Mouse (Mus musculus): ENCODE results near the gene Pgpep1. TPM values are rescaled to one million over a fixed set of nuclear protein-coding genes. Genes with fewer than 3 reads are reported as not detected.
A peak's percentile ranks its signal among the peaks of the same experiment; 100 is the strongest.

Pgpep1 gene
- total RNA-seq, 4 experiments from 2014 or later = 19.8 to 34.7 (median 23.3) TPM

DNA sequence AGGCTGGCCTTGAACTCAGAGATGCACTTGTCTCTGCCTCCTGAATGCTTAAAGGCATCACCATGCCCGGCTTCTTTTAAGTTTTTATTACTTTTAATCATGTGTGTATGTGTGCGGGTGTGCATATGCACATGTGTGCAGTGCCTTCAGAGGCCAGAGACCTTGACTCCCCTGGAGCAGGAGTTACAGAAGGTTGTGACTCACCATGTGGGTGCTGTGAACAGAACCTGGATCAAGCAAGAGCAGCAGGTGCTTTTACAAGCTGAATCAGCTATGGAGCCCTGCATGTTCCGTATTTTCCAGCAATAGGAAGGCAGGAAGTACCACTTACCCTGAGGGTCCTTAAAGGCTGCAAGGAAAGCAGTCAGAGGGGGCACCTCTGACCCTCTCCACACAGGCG, 31.0 kb upstream of the Pgpep1 start:
- DNase-seq (ENCODE audit: low spot score in 2 of 2) = no peak

GRCm38 (mm10) chr8:70689892-70690390, 29.8 kb upstream of the Pgpep1 start:
- no peak for DNase-seq (ENCODE audit: low spot score in 2 of 2)

DNA sequence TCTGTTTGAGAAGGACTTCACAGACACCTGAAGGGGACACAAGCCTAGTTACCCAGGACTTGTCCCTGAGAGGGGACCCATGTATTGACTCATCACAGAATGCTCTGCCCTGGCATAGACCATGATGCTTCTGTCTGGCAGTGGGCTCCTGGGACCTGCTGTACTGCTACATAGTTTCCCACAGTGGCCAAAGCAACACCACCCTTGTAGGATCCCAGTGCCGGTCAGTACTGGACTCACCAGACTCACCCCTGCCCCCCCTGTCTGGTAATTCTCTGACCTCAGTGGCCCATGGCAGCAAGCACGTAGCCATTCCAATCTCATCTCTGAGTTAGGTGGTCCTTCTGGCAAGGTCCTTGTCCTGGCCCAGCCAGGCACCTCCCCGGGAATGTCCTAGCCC, 27.9 kb upstream of the Pgpep1 start:
- no peak for DNase-seq (ENCODE audit: low spot score in 2 of 2)

DNA sequence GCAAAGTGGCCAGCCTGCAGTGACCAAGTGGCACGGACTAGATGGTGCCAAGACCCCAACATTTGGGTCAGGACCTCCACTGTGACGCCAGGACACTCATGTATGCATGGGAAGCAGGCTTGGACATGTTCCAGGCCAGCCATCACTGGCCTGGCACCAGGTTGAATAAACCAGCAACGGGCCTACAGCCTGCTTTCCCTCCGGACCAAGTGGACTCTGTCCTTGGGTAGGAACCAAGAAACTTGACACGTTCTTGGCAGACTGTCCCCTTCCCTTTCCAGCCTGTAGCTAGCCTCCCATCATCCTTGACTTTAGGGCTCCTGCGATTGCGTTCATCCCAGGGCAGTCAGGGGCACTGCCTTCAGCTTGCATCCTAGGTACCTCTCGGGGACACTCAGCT, 27.4 kb upstream of the Pgpep1 start:
- no peak for DNase-seq (ENCODE audit: low spot score in 2 of 2)

- peak; percentile 77 to 80 for DNase-seq (ENCODE audit: low spot score in 2 of 2)
Measured at GRCm38 (mm10) chr8:70684291-70684690, 24.1 kb upstream of the Pgpep1 start.

GRCm38 (mm10) chr8:70682692-70683091, 22.5 kb upstream of the Pgpep1 start:
- DNase-seq (ENCODE audit: low spot score in 2 of 2) = no peak

DNA sequence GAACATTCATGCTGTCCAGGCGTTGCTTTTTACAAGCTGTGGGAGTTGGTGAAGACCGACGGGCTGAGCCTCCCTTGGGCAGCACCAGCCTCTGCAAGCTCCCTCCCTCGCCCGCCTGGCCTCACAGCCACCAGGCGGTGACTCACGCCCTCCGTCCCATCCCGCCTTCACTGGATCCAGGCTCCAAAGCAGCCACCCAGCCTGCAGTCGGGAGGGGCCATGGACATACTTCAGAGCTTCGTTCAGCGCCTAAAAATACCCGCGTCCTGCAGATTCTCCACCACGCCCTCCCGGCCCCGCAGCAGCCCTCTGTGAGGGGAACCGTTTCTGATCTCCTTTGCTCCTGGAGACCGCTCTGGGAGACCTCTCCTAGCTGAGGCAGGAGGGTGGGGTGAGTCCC, 22.0 kb upstream of the Pgpep1 start:
- no peak for DNase-seq (ENCODE audit: low spot score in 2 of 2)

DNA sequence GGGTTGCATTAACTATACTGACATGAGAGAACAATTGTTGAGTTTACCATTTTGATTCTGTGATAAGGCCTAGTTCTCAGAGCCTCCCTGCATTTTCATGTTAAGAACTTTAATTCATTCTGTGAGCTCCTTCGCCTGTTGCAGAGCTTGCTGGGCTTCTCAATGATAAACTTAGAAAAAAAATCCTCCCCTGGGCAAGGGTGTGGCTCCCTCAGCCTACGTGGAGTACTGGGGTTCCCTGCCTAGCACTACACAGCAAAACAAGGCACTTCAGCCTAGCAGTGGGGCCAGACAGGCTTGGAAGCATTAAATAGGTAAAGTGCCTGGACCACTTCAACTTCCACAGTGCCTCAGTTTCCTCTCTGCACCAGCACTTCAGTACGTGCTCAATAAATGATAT, 21.2 kb upstream of the Pgpep1 start:
- DNase-seq (ENCODE audit: low spot score in 2 of 2) = no peak

GRCm38 (mm10) chr8:70680039-70680438, 19.9 kb upstream of the Pgpep1 start:
- DNase-seq (ENCODE audit: low spot score in 2 of 2) = no peak

DNA sequence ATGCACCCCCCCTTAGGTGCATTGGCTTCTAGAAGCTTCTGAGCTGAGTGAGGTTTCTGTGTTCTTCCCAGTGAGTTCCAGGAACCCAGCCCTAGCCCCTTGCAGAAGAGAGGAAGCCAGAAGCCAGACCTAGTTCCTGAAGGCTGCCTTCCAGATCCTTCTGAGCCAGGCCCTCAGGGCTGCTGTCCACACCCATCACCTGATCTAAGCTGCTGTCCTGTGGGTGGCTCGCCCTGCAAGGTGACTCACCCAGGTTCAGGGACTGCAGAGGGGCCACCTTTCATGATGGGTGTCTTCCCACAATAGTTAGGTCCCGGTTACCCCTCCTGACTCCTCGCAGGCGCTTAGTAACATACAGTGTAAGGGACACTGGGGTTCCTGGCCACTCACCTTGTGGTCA, 19.2 kb upstream of the Pgpep1 start:
- no peak for DNase-seq (ENCODE audit: low spot score in 2 of 2)

DNA sequence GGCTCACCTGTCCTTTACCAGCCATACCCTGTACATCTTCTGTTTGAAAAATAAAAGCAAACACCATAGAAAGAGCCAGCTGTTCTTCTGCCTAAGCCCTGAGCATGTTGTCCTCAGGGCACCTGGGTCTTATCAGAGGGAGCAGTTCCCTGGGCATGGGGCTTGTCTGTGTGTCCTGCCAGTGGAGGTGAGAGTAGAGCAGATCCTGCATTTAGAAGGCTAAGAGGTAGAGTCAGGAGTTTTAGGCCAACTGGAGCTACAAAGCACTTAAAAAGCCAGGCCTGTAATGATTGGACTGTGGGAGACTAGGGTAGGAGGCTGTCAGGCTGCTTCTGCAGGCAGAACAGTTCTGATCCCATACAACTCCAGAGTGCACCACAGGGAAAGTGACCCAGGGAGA, 18.5 kb upstream of the Pgpep1 start:
- DNase-seq (ENCODE audit: low spot score in 2 of 2) = no peak

- DNase-seq (ENCODE audit: low spot score in 2 of 2) = no peak
Measured at GRCm38 (mm10) chr8:70677451-70678080, 17.4 kb upstream of the Pgpep1 start.

- no peak for DNase-seq (ENCODE audit: low spot score in 2 of 2)
Measured at GRCm38 (mm10) chr8:70675336-70675735, 15.1 kb upstream of the Pgpep1 start.

- no peak for DNase-seq (ENCODE audit: low spot score in 2 of 2)
Measured at GRCm38 (mm10) chr8:70674716-70675115, 14.5 kb upstream of the Pgpep1 start.

GRCm38 (mm10) chr8:70674109-70674508, 13.9 kb upstream of the Pgpep1 start:
- DNase-seq (ENCODE audit: low spot score in 2 of 2) = no peak

GRCm38 (mm10) chr8:70673079-70673856, 13.1 kb upstream of the Pgpep1 start, which contains the start of gene Lsm4:
TSS of gene Lsm4 (plus strand) at chr8:70673248.
- DNase-seq (ENCODE audit: low spot score in 2 of 2) = peak; percentile 98 to 99

GRCm38 (mm10) chr8:70672325-70673078, 12.3 kb upstream of the Pgpep1 start:
- no peak for DNase-seq (ENCODE audit: low spot score in 2 of 2)

DNA sequence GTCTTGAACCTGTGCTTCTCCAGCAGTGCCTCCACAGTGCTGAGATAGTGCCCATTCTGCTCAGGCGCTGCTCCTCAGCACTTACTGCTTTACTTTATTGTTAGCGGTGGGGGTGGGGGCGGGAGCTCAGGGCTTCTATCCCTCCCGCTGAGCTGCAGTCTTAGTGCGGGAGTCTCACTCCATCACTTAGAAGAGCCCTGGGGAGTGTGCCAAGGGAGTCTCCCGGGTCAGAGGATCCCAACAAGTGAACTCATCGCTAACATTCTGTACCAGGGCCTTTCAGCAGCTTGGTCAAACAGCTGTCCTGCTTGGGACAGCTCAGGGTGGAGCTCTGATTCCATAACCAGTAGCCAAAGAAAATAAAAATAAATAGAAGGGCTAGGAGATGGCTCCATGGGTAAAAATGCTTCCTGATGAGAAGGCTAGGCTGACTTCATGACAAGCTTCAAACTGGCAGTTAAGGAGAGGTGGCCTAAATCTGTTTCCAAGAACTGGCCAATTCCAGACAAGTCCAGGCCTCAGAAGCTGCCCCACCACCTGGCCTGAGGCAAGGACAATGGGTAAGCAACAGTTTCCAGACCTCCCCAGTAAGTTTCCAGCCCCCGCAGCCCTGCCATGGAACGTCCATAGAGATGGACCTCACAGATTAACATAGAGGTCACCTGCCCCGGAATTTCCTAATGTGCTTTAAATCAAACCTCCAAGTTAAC, 11.6 kb upstream of the Pgpep1 start:
- no peak for DNase-seq (ENCODE audit: low spot score in 2 of 2)

DNA sequence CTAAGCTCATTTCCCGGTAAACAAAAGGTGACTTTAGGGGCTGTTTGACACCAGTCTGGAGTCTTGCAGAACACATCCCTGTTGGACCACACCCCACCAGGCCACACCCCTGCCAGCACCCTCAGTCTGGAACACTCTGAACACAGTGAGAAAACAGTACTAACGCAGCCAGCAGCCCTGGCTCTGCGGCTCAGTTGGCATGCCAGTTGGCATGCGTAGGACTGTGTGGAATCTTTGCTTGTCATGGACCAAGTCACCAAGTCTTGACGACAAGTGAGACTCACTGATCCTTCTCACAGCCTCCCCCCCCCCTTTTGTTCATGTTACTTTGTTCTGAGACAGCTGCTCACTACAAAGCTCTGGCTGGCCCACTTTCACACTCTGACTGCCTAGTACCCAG, 6.9 kb upstream of the Pgpep1 start:
- peak; percentile 56 to 58 for DNase-seq (ENCODE audit: low spot score in 2 of 2)

DNA sequence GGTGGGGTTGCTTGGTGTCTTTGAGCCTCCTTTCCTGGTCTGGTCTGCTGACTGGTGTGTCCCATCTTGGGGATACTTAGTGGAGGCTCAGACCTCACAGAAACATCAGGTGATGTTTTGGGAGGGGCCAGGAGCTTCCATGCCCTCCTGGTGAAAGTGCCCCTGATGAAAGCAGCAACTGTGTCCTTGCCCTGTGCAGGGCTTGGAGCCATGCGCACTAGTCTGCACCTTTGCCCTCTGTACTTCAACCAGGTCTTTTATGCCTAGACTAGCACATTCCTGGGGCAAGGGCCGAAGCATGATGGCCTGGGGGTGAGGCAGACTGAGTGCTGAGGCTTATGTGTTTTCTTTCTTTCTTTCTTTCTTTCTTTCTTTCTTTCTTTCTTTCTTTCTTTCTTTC, 5.4 kb upstream of the Pgpep1 start:
- DNase-seq (ENCODE audit: low spot score in 2 of 2) = no peak

GRCm38 (mm10) chr8:70664631-70665030, 4.4 kb upstream of the Pgpep1 start:
- DNase-seq (ENCODE audit: low spot score in 2 of 2) = no peak
